Mouse (Mus musculus) lung, adult 18-20 months (tissue): Measurements from ENCODE around the gene Plcxd3.
"Not testable (repeated sequence)": the region's sequence is repeated elsewhere in the genome, so short reads cannot be mapped to it uniquely, and the experiment has no call there.

Source experiments
- DNase-seq, 2 experiments: peaks; one replicate each; pipeline ENCODE4 v3.0.0; 2022; ENCODE audit warnings: mixed read lengths in 2 of 2

Gene Plcxd3

DNA sequence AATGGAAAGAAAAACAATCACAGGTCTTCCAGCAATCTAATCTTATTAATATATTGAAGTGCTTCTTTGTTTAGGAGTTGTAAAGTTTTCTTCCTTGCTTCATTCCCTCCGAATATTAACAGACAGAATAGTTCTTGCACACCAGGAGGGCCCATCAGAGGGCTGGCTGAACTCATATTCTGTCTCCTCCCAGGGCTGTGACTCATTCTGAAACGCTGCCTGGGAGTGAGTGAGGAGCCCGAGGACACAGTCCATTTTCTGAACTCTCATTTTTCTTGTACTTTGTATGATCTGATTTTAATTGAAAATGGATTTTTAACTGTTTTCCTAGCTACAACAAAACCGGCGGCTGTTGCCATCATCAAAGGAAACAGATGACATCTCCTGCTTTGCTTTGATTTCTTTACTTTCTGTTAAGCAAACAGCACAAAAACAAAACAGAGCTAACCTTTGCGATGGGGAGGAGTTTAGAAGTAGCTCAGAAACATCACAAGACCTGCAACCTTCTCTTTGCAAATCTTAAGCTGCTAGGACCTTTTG lies 186.2 kb downstream of the Plcxd3 start:
- peak; percentile 12 to 15 for DNase-seq

DNA sequence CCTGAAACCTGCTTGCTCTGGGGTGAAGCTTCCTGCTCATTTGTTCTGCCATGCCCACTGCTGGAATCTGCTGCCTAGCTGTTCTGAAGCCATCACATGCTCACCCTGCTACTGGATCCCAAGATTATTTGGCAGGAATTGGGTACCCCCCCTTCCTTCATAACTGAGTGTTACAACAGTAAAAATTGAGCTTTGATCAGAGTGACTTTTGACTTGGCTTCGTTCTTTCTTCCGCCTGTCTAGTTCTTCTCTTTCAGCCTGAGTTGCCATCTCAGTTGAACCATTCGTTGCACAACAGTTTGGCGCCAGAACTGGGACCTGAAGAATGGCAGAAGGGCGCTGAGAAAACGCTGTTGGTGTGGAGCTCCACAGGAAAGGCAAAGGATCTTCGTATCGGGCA lies 220.2 kb downstream of the Plcxd3 start:
- DNase-seq = not testable (repeated sequence)

DNA sequence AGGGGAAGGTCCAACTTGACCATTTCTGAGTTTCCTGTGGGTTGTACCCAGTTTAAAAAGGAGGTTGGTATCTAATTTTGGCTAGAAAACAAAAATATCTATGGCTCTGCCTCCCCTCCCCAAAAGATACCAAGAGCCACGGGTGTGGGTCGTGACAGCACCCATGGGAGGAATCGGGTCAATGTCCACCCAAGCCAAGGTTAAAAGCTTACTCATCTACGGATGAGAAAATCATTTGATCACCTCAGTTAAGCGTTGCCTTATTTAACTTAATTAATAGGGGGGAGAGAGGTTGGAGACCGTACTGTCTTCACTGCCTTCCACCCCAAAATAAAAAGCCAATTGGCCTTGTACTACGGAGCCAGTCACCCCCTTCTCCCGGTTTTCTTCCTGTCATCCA lies 223.4 kb downstream of the Plcxd3 start:
- not testable (repeated sequence) for DNase-seq

DNA sequence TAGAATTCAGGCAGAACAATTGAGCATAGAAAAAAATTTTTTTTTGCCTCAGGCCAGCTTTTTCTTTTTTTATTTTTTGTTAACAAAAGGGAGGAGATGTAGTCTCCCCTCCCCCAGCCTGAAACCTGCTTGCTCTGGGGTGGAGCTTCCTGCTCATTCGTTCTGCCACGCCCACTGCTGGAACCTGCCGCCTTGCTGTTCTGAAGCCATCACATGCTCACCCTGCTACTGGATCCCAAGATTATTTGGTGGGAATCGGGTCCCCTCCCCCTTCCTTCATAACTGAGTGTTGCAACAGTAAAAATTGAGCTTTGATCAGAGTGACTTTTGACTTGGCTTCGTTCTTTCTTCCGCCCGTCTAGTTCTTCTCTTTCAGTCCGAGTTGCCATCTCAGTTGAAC lies 224.0 kb downstream of the Plcxd3 start:
- DNase-seq = not testable (repeated sequence)

DNA sequence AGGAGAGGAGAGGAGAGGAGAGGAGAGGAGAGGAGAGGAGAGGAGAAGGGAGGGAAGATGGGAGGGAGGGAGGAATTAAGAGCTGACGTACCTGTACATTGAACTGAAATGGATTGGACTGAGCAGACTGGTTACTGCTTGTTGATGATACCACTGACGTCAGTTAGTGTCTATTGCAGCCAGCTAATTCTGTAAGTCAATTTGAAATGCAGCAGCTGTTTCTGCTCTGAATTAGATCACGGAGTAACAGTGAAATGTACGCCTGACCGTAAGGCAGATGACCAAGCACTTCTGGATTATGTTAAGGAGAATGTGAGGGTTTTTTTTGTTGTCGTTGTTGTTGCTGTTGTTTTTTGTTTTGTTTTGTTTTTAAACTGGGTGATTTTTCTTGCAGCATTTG lies 230.3 kb downstream of the Plcxd3 start:
- DNase-seq = peak in 1 of 2 experiments; percentile 5
